Mouse (Mus musculus) cerebellum, adult 2 months (tissue): ENCODE data around the gene Negr1. TPM values are rescaled to one million over a fixed set of nuclear protein-coding genes. Genes with fewer than 3 reads are reported as not detected.
A peak's percentile ranks its signal among the peaks of the same experiment; 100 is the strongest.
"Not testable (repeated sequence)": the region's sequence is repeated elsewhere in the genome, so short reads cannot be mapped to it uniquely, and the experiment has no call there.

Source experiments
- DNase-seq, 2 experiments: peaks; one replicate each; pipeline ENCODE4 v3.0.0; 2021
- H3K27ac ChIP-seq: fragments of 200-500 bp; 2 replicates; pipeline ENCODE4 v1.5.1; 2012; ENCODE audit warnings: low read length, control low read depth, inconsistent platforms; ENCODE audit not compliant: insufficient read depth
- H3K27me3 ChIP-seq: fragments of 200-500 bp; 2 replicates; pipeline ENCODE4 v1.6.1; 2012; ENCODE audit warnings: inconsistent platforms, mild to moderate bottlenecking, low read length, moderate library complexity; ENCODE audit not compliant: control insufficient read depth, insufficient read depth
- H3K4me1 ChIP-seq: fragments of 200-500 bp; 2 replicates; pipeline ENCODE4 v1.6.1; 2011; ENCODE audit warnings: low read length; ENCODE audit not compliant: control insufficient read depth, insufficient read depth
- H3K4me3 ChIP-seq: fragments of 200-500 bp; replicated peaks from 2 replicates; pipeline ENCODE3; 2011; ENCODE audit warnings: mild to moderate bottlenecking, low read depth, low read length, control low read depth; ENCODE audit not compliant: insufficient read depth
- CTCF ChIP-seq: fragments of 200-500 bp; IDR thresholded peaks from 2 replicates; pipeline ENCODE4 v1.5.1; 2011; ENCODE audit warnings: low read depth, mild to moderate bottlenecking, control low read depth, low read length, moderate library complexity, borderline replicate concordance; ENCODE audit not compliant: insufficient read depth
- POLR2A ChIP-seq: fragments of 200-500 bp; IDR thresholded peaks from 2 replicates; pipeline ENCODE4 v1.6.1; 2011; ENCODE audit warnings: low read length, control low read depth, borderline replicate concordance; ENCODE audit not compliant: insufficient read depth
- WGBS: fragments of 180-500 bp; shearing (Covaris S2); methylation state at CpG from one replicate; pipeline ENCODE4 v1.1.7; 2018; 5-methylcytosine and 5-hydroxymethylcytosine counted together
- polyA plus RNA-seq: library from polyadenylated mRNA; depleted of rRNA; stranded (reverse); fragments of >200 nt; gene quantifications from 2 replicates; pipeline ENCODE4 v1.2.3, GENCODE M21; 2012

The Negr1 gene
- polyA plus RNA-seq, 1 experiment = 83.3 TPM

DNA sequence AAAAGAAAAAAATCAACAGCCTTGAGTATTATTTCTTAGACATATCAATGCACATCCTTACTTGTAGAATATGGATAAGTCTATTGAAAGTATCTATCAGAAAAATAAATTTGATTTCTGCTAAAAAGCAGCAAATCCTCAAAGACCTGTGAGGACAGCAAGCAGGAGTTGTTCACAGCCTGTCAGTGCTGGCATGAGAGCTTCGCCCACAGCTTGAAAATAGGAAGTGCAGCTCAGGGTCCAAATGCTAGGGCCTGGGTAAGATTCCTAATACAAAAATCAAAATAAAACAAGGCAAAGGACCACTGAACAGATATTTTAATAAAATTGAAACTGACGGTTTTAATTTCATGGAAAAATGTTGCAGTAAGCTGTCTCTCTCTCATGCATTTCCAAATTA lies 483.0 kb downstream of the Negr1 start:
- 32% methylated on average over 2 of the region's 2 CpGs for WGBS
- no peak overlapping the region for H3K27ac ChIP-seq
- H3K4me1 ChIP-seq = peaks cover 14% of the 10 kb centered on the region
- H3K4me3 ChIP-seq = no peak overlapping the region
- no peaks in the 10 kb centered on the region for H3K27me3 ChIP-seq
- peak; percentile 43 to 72 for DNase-seq
- no peak; the same call in 1 of the 2 replicates for TF ChIP-seq CTCF
- no peak for TF ChIP-seq POLR2A

DNA sequence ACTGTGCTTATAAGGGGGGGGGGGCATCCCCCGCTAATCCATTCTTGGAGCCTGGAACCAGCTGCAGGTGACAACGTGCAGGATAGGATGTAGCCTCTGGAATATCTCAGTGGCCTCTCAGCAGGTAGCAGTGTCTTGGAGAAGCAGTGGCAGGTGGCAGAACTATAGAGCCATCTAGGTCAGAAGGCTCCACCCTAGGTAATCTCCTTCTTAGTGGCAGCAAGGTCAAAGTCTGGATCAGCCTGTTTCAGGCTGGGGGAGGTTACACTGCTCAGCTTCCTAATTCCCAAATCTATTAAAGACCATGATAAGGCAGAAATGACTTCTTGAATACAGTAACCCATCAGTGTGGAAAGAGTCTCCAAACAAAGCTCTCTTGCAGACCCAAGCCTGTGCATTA lies 502.8 kb downstream of the Negr1 start:
- not testable (repeated sequence) for H3K4me3 ChIP-seq, DNase-seq, H3K4me1 ChIP-seq, H3K27me3 ChIP-seq, H3K27ac ChIP-seq
- 51% methylated on average over 2 of the region's 2 CpGs for WGBS

DNA sequence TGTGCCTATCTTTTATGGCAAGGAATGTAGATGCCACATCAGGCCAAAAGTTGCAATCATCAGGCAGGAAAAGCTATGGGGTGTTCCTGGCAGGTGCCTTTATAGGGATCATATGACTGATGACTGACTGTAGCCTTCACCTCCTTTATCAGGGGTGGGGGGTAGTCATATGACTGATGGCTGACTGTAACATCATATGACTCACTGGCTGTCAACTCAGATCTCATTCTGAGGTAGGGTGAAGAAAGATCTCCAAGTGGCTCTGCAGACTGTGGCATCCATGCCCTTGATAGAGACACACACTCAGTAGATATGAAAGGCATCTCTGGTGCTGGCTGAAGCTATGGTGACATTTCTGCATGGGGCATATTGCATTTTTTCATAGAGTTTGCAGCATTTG lies 504.7 kb downstream of the Negr1 start:
- DNase-seq = no peak
- Histone ChIP-seq H3K4me1 (no peaks in the 10 kb centered on the region; the same call in 1 of the 2 replicates), H3K27ac (no peak overlapping the region), H3K4me3 (no peak overlapping the region), H3K27me3 (no peaks in the 10 kb centered on the region)
- no peak for TF ChIP-seq POLR2A
- TF ChIP-seq CTCF = no peak

DNA sequence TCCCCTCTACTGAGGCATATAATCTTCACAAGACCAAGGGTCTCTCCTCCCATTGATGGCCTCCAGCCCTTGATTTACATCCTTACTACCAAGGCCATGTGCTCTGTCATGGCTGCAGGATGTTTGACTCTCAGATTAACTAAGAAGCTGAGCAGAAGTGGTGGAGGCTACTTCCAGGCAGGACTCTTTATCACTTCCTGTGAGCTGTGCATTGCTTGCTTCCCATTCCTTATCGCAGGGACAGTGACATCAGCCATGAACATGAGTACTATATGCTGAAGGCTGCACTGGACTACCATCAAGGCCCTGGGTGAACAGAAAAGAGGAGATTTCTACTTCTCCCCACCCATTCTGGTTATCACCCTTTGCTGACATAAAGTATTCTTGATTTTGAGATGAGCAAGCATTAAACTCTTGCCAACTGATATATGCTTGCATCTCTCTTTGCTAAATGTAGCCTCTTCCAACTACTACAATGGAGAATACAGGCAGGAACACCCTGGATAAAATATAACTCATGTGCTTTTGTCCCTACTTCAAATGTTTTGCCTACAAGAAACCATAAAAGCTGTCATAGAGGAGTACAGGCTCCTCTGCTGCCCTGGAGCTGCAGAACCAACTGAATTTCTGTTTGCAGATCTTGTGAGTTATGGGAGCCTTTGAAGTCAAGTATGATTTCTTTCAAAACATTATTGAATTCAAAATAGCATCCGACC lies 517.8 kb downstream of the Negr1 start:
- WGBS = 84% methylated on average over 2 of the region's 2 CpGs
- H3K4me3 ChIP-seq = no peak overlapping the region
- peaks cover 16% of the 10 kb centered on the region; the same call in 1 of the 2 replicates for H3K4me1 ChIP-seq
- H3K27ac ChIP-seq = no peak overlapping the region
- DNase-seq = no peak
- no peaks in the 10 kb centered on the region for H3K27me3 ChIP-seq
- TF ChIP-seq POLR2A (no peak), CTCF (no peak)

DNA sequence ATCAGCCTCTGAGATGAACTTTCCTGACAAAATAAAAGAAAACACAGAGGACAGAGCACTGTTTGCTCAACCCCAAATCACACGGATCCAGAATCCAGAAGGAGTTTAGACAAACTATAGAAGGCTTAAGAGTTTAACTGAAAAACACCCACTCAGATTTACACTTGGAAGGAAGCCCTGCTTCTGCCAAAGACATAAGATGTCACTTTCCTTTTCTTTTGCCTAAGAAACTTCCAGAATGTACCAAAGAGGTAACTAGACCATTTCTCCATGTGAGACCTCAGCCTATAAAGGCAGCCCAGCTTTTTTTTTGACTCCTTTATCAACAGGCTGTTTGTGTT lies 518.3 kb downstream of the Negr1 start:
- TF ChIP-seq POLR2A (no peak), CTCF (no peak)
- H3K4me1 ChIP-seq = peaks cover 21% of the 10 kb centered on the region; the same call in 1 of the 2 replicates
- no peak overlapping the region for H3K27ac ChIP-seq
- H3K27me3 ChIP-seq = no peaks in the 10 kb centered on the region
- DNase-seq = no peak
- WGBS = 85% methylated on average over 1 of the region's 1 CpGs
- no peak overlapping the region for H3K4me3 ChIP-seq

DNA sequence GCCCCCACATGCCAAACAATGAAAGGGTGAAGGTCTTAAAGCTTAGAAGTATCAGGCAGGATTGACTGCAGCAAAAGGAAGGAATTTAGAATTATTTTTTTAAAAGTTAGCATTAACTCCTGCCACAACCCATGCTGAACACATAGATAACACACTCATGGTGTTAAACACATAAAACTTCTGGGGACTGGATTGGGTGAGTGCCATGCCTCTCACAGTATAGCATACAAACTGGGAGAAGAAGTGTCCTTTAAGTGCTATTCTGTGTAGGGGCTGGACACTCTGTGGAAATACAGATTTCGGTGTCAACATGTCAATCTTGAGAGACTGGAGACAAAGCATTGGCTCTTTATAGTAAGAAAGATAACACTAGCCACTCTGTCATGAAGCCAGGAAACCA lies 519.0 kb downstream of the Negr1 start:
- Histone ChIP-seq H3K27ac (no peak overlapping the region), H3K4me1 (peaks cover 21% of the 10 kb centered on the region; the same call in 1 of the 2 replicates), H3K27me3 (no peaks in the 10 kb centered on the region), H3K4me3 (no peak overlapping the region)
- DNase-seq = no peak
- 96% methylated on average over 1 of the region's 1 CpGs for WGBS
- TF ChIP-seq CTCF (no peak), POLR2A (no peak)

DNA sequence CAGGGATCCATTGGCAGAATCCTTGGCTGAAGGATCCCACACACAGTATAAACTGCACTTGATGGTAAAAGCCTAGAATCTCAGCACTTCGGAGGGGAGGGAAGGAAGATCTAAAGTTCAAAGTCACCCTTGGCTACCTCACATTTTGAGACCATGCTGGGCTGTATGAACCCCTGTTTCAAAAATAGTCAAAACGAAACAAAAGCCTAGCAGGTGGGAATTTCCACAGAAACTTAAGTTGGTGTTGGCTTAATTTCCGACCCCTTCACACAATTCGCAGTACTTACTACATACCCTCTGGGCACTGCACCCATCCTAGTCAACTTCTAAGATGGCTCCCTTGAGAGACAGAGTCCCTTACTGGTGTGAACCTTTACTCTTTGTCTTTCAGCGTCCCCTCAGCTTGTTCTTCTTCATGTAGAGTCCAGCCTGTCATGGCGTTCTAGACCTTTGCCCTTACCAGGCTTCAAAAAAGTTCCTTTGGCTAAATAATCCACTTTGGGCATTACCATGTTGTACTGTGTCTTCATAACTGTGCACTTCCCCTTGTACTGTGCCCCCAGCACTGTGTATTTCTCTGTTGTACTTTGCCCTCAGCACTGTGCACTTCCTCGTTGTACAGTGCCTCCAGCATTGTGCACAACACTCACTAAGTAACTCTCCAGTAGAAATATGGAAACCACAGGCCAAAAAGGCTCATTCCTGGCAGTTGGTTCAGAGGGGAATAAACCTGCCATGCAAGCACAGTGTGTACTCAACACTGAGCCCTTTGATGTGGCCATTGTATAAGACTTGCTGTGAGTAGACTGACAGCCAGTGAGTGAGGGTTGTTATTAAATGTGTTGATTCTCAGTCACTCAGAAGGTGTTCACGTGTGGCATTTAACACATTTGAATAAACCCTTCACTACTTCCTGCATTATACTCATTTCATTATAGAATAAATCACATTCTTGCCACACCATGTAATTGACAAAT lies 521.5 kb downstream of the Negr1 start:
- TF ChIP-seq POLR2A (no peak), CTCF (no peak)
- H3K27ac ChIP-seq = peak overlapping the region; percentile 73
- no peak overlapping the region for H3K4me3 ChIP-seq
- peaks cover 28% of the 10 kb centered on the region for H3K4me1 ChIP-seq
- WGBS = 70% methylated on average over 8 of the region's 8 CpGs
- no peaks in the 10 kb centered on the region for H3K27me3 ChIP-seq
- DNase-seq = peak in 1 of 2 experiments; percentile 27

DNA sequence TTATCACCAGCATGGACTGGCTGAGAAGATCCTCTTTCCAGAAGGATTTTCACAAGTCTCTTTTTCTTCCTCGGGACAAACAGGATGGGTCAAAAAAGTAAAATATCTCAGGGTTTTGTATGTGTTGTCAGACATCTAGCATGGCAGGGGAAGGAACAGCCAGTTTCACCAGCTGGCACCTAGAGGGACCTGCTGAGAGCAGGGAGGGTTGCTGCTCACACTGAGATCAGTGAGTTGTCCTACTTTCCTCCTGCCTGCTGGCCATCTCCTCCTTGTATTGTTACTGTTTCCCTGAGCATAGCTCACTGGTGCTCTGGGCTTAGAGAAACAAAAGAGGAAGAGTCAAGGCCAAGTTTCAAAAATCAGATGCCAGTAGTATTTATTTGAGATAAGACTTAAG lies 523.6 kb downstream of the Negr1 start:
- Histone ChIP-seq H3K27me3 (no peaks in the 10 kb centered on the region), H3K4me3 (no peak overlapping the region), H3K27ac (peak overlapping the region; percentile 95), H3K4me1 (peaks cover 28% of the 10 kb centered on the region)
- 3% methylated on average over 1 of the region's 1 CpGs for WGBS
- peak; percentile 84 to 95 for DNase-seq
- TF ChIP-seq POLR2A = no peak
- TF ChIP-seq CTCF = no peak; the same call in 1 of the 2 replicates
